Mouse (Mus musculus) heart, embryonic 12.5 days (tissue): ENCODE data around the gene Rab3a. TPM values are rescaled to one million over a fixed set of nuclear protein-coding genes. Genes with fewer than 3 reads are reported as not detected.

Experiments
- ATAC-seq: fragments of 200-750 bp; cut with Nextera tagmentation; 2 replicates; pipeline ENCODE4 v1.8.0; 2017; ENCODE audit warnings: moderate TSS enrichment, moderate library complexity; ENCODE audit not compliant: insufficient number of reproducible peaks, low FRiP score
- H3K27ac ChIP-seq: fragments of 300-500 bp; sonication (generic); 2 replicates; pipeline ENCODE4 v1.5.1; 2016; ENCODE audit warnings: mild to moderate bottlenecking, moderate library complexity; ENCODE audit not compliant: poor library complexity, severe bottlenecking
- H3K27me3 ChIP-seq: fragments of 300-500 bp; sonication (generic); replicated peaks from 2 replicates; pipeline ENCODE4 v1.6.1; 2016; ENCODE audit warnings: mild to moderate bottlenecking, moderate library complexity
- H3K36me3 ChIP-seq: fragments of 300-500 bp; sonication (generic); 2 replicates; pipeline ENCODE4 v1.6.1; 2016; ENCODE audit warnings: mild to moderate bottlenecking, moderate library complexity
- H3K4me1 ChIP-seq: fragments of 300-500 bp; sonication (generic); replicated peaks from 2 replicates; pipeline ENCODE4 v1.6.1; 2016; ENCODE audit warnings: mild to moderate bottlenecking
- H3K4me2 ChIP-seq: fragments of 300-500 bp; sonication (generic); 2 replicates; pipeline ENCODE4 v1.6.1; 2016; ENCODE audit warnings: mild to moderate bottlenecking, moderate library complexity
- H3K4me3 ChIP-seq: fragments of 300-500 bp; sonication (generic); 2 replicates; pipeline ENCODE4 v1.5.1; 2016; ENCODE audit warnings: mild to moderate bottlenecking
- H3K9ac ChIP-seq: fragments of 300-500 bp; sonication (generic); 2 replicates; pipeline ENCODE4 v1.6.1; 2016; ENCODE audit warnings: mild to moderate bottlenecking, moderate library complexity
- H3K9me3 ChIP-seq: fragments of 300-500 bp; sonication (generic); replicated peaks from 2 replicates; pipeline ENCODE4 v1.6.1; 2016; ENCODE audit warnings: mild to moderate bottlenecking, moderate library complexity
- WGBS: fragments of 180-500 bp; shearing (Covaris S2); methylation state at CpG from one replicate; pipeline ENCODE4 v1.1.7; 2016; 5-methylcytosine and 5-hydroxymethylcytosine counted together
- polyA plus RNA-seq: library from polyadenylated mRNA; unstranded; fragments of >200 nt; fragmentation: Nextera tagmentation; extraction: Ambion mirVana; gene quantifications from 2 replicates; pipeline ENCODE4 v1.2.1, GENCODE M21; 2016

Rab3a gene
- polyA plus RNA-seq, 1 experiment from 2014 or later = 19.2 TPM

DNA sequence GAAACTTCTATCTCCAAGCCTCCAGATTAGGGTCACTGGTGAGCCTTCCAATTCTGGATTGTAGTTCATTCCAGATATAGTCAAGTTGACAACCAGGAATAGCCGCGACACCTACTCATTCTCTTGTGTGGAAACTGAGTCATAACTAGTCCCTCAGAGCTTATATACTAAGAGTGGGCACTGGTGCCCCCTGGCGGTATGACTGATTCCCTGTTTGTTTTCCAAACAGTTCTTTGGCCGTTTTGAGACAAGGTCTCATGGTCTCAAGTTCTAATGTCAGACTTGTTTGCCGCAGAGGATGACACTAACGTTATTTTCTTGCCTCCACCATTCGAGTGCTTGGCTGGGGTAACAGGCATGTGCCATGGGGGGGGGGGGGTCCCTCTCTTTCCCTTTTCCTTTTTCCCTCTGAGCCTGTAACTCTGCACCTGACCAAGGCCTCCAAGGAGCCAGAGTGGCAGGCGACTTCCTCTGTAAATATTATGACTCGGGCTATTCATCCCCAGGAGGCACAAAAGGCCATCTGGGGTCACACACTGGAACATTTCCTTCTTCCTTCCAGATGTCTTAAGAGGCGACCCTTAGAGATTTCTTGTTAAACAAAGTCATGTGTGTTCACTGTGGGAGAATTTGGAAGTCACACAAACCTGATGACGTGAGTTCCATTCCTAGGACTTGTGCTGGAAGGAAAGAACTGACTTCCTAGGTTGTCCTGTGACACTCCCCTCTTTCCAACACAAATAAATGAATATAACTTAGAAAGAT lies 2.3 kb upstream of the Rab3a start:
- no peaks in the 10 kb centered on the region for H3K9me3 ChIP-seq
- peaks cover 39% of the 10 kb centered on the region for H3K27me3 ChIP-seq
- H3K36me3 ChIP-seq = peaks cover 14% of the 10 kb centered on the region
- H3K4me1 ChIP-seq = peaks cover 26% of the 10 kb centered on the region
- H3K4me2 ChIP-seq = peak overlapping the region; percentile 59; the same call in 1 of the 2 replicates
- no peak overlapping the region for H3K4me3 ChIP-seq
- no peak for ATAC-seq
- no peak overlapping the region for H3K9ac ChIP-seq
- WGBS = 33% methylated on average over 11 of the region's 11 CpGs
- peak overlapping the region; percentile 75 for H3K27ac ChIP-seq

DNA sequence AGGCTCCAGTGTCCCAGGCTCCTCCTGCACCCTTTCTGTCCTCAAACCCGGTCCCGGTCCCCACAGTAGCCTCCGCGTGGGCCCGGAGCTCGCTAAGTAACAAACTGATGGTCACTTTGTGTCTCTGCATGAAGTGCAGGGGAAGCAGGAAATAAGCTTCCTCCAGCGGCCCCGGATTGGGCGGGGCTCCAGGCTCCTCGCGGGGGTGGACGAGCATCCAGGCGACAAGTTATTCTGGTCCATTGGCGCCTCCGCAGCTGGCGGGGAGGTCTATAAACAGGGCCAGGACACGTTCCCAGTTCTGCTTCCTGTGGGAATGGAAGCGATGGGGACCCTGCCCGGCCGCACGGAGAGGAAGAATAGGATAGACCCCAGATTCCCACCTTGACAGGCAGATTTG lies 1.3 kb upstream of the Rab3a start:
- H3K9me3 ChIP-seq = no peaks in the 10 kb centered on the region
- H3K27me3 ChIP-seq = peaks cover 29% of the 10 kb centered on the region
- peaks cover 24% of the 10 kb centered on the region for H3K36me3 ChIP-seq
- H3K9ac ChIP-seq = peak overlapping the region; percentile 48
- WGBS = 14% methylated on average over 21 of the region's 21 CpGs
- H3K4me1 ChIP-seq = peaks cover 26% of the 10 kb centered on the region
- peak overlapping the region; percentile 59 for H3K4me2 ChIP-seq
- H3K27ac ChIP-seq = peak overlapping the region; percentile 75
- ATAC-seq = no peak
- H3K4me3 ChIP-seq = peak overlapping the region; percentile 19

GRCm38 (mm10) chr8:70754871-70755660 lies 587 bp downstream of the Rab3a start:
- peak overlapping the region; percentile 55 for H3K27ac ChIP-seq
- peak; percentile 15 for ATAC-seq

GRCm38 (mm10) chr8:70755661-70756475 lies 1.4 kb downstream of the Rab3a start:
- Histone ChIP-seq H3K4me1 (peaks cover 47% of the 10 kb centered on the region), H3K4me3 (peak overlapping the region; percentile 73; the same call in 1 of the 2 replicates), H3K27ac (no peak overlapping the region), H3K27me3 (peaks cover 5% of the 10 kb centered on the region; the same call in 1 of the 2 replicates), H3K9me3 (no peaks in the 10 kb centered on the region), H3K9ac (no peak overlapping the region), H3K4me2 (peak overlapping the region; percentile 99), H3K36me3 (peaks cover 29% of the 10 kb centered on the region)
- 83% methylated on average over 24 of the region's 24 CpGs for WGBS
- ATAC-seq = no peak

More at GRCm38 (mm10) chr8:70754871-70755660, 587 bp downstream of the Rab3a start:
- peak overlapping the region; percentile 99 for H3K4me2 ChIP-seq
- H3K9me3 ChIP-seq = no peaks in the 10 kb centered on the region
- peaks cover 29% of the 10 kb centered on the region for H3K36me3 ChIP-seq
- 17% methylated on average over 50 of the region's 50 CpGs for WGBS
- H3K9ac ChIP-seq = peak overlapping the region; percentile 89
- H3K4me1 ChIP-seq = peaks cover 43% of the 10 kb centered on the region
- peaks cover 10% of the 10 kb centered on the region for H3K27me3 ChIP-seq
- peak overlapping the region; percentile 73 for H3K4me3 ChIP-seq

- no peak for ATAC-seq
- peaks cover 47% of the 10 kb centered on the region for H3K4me1 ChIP-seq
- H3K4me2 ChIP-seq = no peak overlapping the region
- H3K9ac ChIP-seq = no peak overlapping the region
- H3K4me3 ChIP-seq = no peak overlapping the region
- WGBS = 93% methylated on average over 6 of the region's 6 CpGs
- no peaks in the 10 kb centered on the region for H3K9me3 ChIP-seq
- H3K36me3 ChIP-seq = peaks cover 29% of the 10 kb centered on the region
- H3K27me3 ChIP-seq = peaks cover 5% of the 10 kb centered on the region; the same call in 1 of the 2 replicates
- no peak overlapping the region for H3K27ac ChIP-seq
Measured at GRCm38 (mm10) chr8:70756476-70757040, 2.1 kb downstream of the Rab3a start.

- 77% methylated on average over 22 of the region's 22 CpGs for WGBS
- no peak for ATAC-seq
Measured at GRCm38 (mm10) chr8:70757523-70758307, 3.2 kb downstream of the Rab3a start.

DNA sequence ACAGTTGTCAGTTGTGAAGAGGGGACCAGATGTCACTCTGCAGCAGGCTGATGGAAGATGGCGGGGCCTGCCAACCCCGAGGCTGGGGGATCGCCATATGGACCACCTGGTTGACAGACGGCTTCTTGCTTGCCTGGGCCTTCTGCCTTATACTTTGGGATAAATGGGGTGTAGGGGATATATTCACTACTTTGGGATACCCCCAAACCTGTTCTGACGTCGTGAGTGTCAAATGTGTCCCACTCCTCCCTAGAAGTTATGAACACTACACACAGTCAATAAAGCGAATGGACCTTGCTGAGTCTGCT lies 3.8 kb downstream of the Rab3a start:
- Histone ChIP-seq H3K4me2 (no peak overlapping the region), H3K27me3 (peaks cover 5% of the 10 kb centered on the region; the same call in 1 of the 2 replicates), H3K36me3 (peaks cover 29% of the 10 kb centered on the region), H3K9me3 (no peaks in the 10 kb centered on the region), H3K9ac (no peak overlapping the region), H3K27ac (no peak overlapping the region), H3K4me1 (peaks cover 40% of the 10 kb centered on the region), H3K4me3 (no peak overlapping the region)
- WGBS = 87% methylated on average over 7 of the region's 7 CpGs
- ATAC-seq = no peak

More at GRCm38 (mm10) chr8:70757523-70758307, 3.2 kb downstream of the Rab3a start:
- Histone ChIP-seq H3K27me3 (peaks cover 5% of the 10 kb centered on the region; the same call in 1 of the 2 replicates), H3K9ac (no peak overlapping the region), H3K4me1 (peaks cover 45% of the 10 kb centered on the region), H3K36me3 (peaks cover 29% of the 10 kb centered on the region), H3K27ac (no peak overlapping the region), H3K4me3 (no peak overlapping the region), H3K4me2 (no peak overlapping the region), H3K9me3 (no peaks in the 10 kb centered on the region)

- H3K9me3 ChIP-seq = no peaks in the 10 kb centered on the region
- WGBS = 67% methylated on average over 19 of the region's 19 CpGs
- peaks cover 29% of the 10 kb centered on the region for H3K36me3 ChIP-seq
- 0 out of 2 replicates have a peak overlapping the region, but pooled peaks have one; percentile 51 for H3K9ac ChIP-seq
- H3K27me3 ChIP-seq = peaks cover 5% of the 10 kb centered on the region; the same call in 1 of the 2 replicates
- peaks cover 34% of the 10 kb centered on the region for H3K4me1 ChIP-seq
- ATAC-seq = no peak
- H3K4me2 ChIP-seq = 0 out of 2 replicates have a peak overlapping the region, but pooled peaks have one; percentile 98
- H3K27ac ChIP-seq = no peak overlapping the region
- no peak overlapping the region for H3K4me3 ChIP-seq
Measured at GRCm38 (mm10) chr8:70758616-70759561, 4.4 kb downstream of the Rab3a start.

DNA sequence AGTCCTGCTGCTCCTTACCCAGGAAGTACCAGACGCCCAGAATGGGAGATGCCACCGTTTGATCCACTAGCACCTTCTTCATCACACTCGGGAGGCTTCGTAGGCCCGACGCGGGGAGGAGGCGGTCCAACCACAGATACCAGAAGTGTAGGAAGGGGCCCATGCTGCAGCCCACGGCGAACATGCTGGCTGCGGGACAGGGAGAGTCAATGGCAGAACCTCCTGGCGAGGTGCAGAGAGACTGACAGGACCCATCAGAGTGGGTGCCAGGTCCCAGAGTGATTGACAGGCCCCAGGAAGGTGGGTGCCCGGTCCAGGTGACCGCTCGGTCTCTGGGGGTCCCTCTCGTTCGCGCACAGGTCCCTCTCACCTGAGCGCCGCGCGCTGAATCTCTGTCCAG lies 5.9 kb downstream of the Rab3a start:
- Histone ChIP-seq H3K36me3 (peaks cover 29% of the 10 kb centered on the region), H3K27ac (peak overlapping the region; percentile 70), H3K4me1 (peaks cover 31% of the 10 kb centered on the region), H3K27me3 (peaks cover 5% of the 10 kb centered on the region; the same call in 1 of the 2 replicates), H3K9ac (peak overlapping the region; percentile 91), H3K4me3 (peak overlapping the region; percentile 76), H3K9me3 (no peaks in the 10 kb centered on the region), H3K4me2 (peak overlapping the region; percentile 98)
- ATAC-seq = 0 out of 2 replicates have a peak, but pooled peaks have one; percentile 0
- 2% methylated on average over 22 of the region's 22 CpGs for WGBS
